Mouse (Mus musculus) ovary, postnatal 36 days (tissue): ENCODE results near the gene Atp2b4.
A peak's percentile ranks its signal among the peaks of the same experiment; 100 is the strongest.

Experiments used
- DNase-seq: peaks from one replicate; pipeline ENCODE4 v3.0.0; 2022; ENCODE audit warnings: low spot score, mixed read lengths

Atp2b4 gene

DNA sequence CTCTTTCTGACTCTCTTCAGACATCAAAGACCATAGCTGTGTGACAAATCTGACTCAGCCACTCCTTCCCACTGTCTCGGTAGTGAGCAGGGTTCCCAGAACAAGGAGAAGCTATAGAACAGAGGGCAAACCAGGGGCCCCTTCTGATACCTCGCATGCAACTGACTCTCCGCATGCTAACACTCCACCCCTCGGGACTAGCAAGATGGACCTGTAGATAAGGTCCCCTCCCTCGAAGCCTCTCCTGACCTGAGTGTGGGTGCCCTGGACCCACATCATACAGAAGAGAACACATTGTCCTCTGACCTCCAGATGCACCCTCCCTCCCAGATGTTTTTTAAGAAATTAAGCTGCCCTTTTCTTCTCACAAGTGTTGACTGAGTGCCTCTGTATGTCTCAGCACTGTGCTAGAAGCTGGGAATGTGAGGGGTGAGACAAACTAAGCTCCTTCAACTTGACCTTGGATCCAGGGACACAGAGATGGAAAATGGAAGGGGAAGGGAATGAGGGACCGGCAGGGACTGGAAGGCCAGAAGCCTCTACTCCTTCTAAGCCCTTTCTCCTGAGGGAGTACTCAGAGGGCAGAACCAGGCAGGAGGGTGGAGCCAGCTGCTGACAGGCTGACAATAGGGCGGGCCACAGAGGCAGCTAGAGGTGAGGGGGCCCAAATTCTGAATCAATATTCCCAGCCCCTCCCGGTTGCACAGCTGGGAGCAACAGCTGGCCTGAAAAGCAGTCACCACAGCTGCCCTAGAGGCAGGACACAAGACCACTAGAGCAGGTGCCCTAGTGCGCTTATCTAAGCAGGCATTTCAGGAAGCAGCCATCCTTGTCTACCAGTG is 2.6 kb downstream of the Atp2b4 start:
- peak; percentile 38 for DNase-seq

DNA sequence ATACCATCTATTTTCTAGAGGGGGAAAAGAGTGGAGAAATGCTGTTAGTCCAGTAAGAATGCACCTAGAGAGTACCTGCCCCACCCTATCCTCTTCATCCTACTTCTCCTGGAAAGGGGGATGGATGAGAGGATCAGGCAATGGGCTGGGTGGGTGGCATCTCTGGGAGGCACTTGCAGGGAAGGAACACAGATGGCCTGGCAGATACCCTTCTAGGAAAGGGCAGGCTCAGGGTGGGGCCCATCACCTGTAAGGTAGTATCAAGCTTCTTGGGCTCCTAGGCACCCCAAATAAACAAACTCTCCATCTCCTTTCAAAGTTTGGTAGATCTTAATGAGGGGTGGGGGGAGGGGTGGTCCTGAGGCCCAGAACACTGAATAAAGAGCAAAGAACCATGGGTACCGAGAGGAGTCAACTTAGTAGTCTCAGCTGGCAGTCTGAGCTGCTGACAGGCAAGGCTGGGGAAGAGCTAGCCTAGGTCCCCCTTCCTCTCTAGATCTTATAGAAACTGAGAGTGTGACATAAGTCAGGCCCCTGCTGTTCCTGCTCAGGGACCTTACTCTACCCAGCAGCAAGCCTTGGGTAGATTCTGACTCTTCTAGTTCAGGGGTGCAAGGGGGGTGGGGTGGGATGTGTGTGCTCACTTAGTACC is 3.4 kb downstream of the Atp2b4 start:
- DNase-seq = no peak

DNA sequence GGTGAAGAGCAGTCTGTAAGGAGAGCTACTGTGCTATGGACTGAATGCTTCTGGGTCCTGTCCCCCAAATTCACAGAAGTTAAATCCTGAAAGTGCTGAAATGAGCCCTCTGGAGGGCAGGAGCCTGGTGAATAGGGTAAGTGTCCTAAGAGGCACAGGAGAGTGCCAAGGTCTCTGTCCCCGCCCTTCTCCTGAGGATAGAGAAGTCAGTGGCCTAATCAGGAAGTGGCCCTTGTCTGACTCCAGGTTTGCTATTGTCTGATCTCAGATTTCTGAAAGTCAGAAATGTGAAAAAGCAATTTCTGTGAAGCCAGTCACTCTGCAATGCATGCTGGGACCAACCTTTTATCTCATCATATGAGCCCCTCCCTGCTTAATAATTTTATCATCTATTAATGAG is 7.2 kb downstream of the Atp2b4 start:
- DNase-seq = no peak

DNA sequence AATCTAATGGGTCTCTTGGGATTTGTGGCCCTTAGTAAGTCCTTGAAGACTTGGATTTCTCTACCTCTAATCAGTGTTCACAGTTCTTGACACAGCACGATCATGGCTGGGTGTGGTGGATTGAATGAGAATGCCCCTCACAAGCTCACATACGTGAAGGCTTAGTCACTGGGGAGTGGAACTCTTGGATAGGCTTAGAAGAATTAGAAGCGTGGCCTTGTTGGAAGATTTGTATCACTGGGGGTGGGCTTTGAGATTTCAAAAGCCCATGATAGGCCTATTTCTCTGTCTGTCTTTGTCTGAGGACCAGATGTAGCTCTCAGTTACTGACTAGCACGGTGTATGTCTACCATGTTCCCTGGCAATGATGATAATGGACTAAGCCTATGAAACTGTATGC is 10.8 kb downstream of the Atp2b4 start:
- no peak for DNase-seq

DNA sequence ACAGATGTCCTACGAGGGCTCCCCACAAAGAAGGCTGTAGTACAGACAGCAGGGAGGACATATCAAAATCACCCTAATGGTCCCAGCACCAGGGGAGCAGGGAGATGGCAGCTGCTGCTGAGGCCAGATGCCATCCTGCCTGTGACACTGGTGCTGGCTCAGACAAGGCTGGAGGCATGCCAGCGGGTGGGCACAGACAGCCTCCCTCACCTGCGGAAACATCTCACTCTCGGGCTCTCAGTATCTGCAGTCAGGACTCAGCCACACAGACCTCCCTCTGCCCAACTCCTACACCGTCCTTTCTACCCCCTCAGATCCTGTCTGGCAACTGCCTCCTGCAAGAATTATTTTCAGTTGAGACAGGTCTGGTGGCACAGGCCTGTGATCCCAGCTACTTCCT is 12.0 kb downstream of the Atp2b4 start:
- DNase-seq = no peak

DNA sequence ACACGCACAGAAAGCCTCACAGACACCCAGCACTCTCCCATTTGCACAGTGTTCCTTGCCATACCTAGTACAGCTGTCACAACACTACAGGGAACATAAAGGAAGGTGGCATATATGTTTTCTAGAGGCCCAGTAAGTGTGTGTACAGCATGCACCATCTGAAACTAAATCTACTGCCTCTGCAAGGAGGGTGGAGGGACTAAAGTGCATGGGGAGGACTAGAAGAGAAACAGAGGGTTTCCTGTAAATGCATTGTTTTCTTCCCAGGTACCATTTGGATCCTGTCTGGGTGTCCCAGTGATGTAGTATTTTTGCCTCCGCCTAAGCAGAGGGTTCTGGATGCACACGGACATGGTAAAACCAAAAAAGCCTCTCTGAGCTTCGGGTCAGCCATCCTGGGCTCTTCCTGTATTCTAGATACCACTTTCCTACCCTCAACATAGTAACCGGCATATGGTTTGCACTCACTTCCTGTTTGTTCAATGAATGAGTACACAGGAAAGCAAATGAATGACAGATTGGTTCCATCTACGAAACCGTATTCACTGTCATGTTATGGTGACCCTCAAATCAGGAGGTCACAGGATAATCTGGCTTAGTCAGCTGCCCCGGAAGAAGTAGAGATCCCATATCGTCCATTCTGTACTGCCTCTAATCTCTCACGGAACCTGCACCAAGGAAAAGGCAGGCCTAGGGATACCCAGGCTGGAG is 13.2 kb downstream of the Atp2b4 start:
- DNase-seq = no peak

DNA sequence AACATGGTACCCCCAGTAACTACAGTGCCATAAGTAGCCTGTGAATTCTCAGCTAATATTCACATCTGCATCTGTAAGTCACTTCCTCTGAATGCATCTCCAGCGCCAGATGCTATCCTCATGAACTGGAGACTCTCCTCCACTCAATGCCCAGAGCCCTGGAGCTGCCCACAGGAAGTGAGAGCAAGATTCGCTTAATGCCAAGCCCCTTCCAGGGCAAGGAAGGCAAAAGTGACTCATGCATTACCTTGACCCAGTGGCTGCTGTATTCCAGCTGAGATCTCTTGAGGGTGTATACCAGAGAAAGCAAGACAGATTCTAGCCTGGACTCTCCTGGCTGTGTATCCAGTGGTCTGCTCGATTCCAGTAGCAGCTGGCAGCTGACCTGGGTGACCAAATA is 16.2 kb downstream of the Atp2b4 start:
- DNase-seq = no peak

DNA sequence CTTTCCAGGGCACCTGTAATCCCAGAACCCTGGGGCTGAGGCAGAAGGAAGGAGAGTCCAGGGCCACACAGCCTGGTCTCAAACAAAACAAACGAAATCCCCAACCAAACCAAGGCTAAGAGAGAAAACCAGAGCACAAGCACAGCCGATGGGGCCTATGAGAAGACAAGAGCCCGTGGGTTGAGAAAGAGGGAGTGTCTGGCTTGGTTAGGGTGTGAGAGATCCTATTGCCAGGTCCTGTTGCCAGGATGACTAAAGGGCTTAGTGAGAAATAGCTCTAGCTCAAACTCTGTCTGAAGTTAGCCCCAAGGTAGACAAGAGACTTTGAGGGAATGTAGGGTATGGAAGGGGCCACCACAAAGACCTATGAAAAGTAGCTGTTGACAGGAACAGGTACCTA is 19.3 kb downstream of the Atp2b4 start:
- DNase-seq = no peak

DNA sequence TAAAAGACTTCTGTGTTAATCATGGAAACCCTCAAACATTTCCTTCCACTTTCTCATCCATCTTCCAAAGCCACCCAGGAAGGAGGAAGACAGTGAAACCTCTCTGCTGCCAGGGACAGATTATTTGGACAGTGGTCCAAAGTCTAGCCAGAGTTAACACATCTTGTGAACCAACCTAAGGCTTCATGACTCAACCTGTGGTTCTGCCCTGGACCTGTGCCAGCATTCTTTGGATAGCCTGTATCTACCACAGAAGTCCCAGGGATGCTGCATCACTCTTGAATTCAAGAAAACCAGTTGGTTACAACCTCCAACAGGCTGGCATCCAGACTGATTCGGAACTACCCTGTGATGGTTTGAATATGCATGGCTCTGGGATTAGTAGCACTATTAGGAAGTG is 21.8 kb downstream of the Atp2b4 start:
- DNase-seq = no peak

DNA sequence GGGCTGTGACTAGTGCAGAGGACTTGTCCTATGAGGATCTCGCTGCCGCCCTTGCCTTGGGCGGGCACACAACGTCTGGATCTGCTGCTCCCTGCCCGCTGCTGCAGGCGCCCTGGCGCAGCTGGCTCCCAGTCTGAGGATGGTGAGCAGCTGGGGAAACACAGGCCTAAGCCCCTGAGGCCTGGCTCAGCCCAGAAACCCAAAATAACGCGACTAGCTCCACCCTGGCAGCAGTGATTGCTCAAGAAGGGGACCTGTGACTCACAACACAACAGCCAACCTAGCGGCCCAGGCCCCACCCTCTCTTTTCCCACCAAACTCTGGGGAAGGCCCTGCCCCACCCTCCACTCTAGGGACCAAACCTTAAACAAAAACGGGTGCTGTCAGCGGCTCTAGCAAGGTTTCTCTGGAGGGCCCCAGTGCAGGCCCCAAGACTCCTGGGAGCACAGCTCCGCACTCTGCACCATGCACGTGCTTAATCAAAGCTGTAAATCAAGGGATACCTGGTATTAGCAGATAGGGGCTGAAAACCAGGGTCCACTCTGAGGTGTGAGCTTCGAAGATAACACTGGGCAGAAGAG is 23.1 kb downstream of the Atp2b4 start:
- DNase-seq = no peak

DNA sequence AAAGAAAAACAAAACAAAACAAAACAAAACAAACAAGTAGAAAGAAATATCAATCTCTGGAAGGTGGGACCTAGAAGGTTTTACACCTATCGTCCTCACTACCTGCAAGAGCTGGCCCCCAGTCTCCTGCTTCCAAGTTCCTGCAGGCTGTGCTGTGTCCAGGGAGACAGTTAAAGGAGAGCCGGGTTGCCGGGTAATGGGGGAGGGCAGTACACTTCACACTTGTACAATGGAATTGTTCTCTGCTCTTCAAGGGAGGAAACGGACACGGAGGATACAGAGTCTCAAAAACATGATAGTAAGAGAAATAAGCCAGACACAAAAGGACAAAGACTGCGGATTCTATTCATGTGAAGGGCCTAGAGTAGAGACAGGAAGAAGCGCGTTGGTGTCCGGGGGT is 28.3 kb downstream of the Atp2b4 start:
- DNase-seq = no peak

DNA sequence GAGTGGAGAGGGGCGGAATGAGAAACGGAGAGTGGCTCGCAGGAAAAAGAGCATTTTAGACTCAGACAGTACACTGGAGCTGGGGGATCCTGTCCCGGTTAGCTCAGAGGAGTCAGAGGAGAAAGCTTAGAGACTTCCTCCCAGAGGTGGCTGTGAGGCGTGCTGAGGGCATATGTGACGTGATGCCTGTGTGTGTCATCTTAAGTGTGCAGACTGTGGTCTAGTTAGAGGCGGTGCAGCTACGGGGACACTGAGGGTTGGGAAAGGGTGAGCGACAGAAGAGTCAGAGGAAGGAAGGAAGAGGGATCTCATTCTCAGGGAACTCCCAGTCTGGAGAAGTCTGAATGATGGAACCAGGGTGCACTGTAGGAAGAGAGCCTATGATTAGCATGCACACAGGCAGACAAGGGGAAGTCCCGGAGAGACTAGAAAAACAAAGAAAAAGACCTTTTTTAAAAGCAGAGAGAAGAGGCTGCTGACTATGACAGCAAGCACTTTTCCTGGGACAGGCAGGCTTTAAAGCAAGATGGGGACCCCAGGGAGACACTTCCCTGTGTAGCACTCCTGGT is 28.9 kb downstream of the Atp2b4 start:
- DNase-seq = no peak

DNA sequence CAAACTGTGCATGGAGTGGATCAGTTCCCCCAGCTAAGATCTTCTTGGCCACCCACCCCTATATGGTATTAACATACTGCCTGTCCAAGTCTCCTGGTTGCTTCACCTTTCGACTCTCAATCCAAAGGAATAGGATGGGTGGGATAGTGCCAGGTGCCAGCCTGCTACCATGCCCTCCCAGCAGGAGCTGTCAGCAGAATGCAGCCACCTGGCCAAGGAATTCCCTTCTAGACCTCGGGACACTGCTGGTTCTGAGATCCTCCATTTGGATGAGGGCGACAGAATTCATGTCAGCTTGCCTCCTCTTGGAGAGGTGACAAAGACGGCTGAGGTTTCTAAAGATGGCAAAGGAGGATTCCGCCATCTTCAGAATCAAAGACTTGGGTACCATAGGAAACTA is 32.8 kb downstream of the Atp2b4 start:
- DNase-seq = no peak

DNA sequence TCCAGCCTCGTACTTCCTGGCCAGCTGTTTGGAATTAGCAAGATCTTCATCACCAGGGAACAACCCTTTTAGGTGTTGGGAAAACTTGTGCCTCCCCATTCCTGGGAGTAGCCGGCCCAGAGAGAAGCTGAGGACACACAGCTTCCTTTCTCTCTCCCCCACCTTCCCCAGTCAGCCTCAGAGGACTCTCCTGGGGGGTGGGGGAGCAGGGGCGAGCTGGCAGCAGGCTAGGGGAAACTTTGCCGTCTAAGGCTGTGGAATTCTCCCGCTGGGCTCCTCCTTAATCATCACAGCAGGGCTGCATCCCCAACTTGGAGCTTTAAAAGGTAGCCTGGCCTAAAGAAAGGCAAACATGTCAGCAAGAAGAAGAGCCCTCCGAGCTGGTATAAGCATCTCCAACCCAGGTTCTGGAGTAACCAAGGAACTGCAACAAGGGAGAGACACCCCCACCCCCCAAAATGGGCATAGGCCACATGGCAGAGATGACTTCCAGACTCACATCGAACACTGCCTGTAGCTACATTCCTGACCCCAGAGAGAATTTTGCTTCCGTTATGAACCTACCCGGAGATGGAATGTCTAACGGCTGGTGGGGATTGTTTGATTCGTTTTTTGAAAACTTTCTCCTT is 33.8 kb downstream of the Atp2b4 start:
- no peak for DNase-seq

DNA sequence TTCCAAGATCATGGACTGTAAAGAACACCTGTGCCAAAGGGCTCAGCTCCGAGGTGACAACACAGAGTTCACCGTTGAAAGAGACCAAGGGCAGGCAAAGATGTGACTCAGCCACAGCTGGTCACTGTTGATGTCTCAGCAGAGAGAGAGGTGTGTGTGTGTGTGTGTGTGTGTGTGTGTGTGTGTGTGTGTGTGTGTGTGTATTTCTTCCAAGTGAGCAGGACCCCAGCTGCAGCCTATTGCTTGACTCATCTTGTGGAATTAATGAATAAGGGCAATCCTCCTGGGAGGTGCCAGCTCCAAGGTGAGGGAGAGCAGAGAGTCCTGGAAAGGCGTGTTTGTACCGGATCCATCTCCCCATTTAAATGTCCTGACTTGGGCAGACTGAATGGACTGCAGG is 35.5 kb downstream of the Atp2b4 start:
- no peak for DNase-seq

DNA sequence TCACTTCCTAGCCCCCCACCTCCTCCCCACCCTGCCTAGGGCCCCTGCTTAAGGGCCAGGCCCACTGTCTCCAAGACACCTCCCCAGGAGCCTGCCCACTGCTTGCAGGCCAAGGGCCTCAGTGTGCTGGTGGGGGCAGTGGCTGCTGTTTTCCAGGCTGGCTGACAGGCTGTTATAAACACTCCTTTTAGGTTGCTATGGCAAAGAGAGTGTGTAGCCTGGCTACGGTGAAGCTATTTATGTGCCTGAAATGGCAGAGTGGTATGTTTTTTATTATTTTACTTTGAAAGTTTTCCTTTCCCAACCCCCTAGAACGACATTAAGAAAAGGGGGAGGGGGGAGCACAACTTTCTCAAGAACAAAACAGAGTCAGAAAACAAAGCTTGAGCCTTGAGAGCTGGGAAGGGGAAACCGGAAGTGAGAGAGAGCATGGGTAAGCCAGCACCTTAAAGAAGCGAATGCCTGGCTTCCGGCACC is 37.9 kb downstream of the Atp2b4 start:
- DNase-seq = peak; percentile 23

DNA sequence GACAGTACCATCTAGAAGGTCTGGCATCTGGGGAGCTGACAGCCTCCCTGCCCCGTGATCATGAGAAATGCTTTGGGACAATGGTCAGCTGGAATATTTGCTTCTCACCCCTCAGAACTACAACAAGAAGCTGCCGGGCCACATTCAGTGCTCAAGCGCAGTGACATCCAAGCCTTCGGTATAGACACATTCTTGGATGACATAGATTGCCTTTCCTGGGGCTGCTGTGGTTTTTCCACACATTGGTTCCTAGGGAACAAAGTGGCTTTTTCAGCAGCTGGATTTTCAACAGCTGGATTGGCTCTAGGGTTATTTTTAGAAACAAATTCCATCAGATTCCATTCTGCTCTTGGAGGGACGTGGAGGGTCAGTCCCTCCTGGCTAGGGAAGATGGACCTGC is 39.6 kb downstream of the Atp2b4 start:
- DNase-seq = no peak

DNA sequence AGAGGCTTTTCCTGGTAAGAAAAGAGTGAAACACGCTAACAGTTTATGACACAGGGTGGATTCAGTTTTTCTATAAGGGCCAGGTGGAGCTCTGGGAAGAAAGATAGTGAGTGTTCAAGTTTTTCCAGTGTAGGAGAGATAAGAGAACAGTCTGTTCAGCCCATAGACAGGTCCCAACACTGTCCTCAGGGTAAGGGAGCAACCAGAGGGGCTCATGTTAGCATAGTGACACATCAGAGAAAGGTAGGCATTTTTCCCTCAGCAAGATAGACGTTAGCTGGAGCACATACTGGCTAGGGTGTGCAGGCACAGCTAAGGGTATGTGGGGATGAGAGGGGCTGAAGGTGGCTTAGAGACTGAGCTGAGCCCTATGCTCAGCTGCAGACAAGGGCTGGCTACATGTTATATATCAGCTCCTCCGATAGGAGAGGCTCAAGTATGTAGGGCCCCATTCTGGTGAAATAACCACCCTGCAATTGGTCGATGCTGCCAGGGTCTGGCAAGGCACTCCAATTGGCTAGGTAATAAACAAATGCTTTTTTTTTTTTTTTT is 46.4 kb downstream of the Atp2b4 start:
- no peak for DNase-seq

DNA sequence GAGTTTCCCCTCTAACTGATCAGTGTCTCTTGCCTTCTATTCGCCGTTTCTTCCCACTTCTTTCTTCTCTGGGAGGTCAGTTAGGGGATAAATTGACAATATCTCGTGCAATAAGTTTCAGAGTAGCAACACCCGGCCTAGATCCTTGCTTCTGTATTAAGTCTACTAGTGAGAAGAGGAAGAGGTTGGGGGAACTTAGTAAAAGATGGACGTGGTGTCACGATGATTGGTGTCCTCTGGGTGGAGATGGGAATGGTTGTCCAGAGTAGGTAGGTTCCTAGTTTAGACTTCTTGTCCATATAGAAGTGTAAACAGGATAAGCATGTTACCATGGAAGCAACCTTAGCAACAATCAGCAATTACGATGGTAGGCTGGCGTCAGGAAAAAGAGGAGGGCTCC is 47.5 kb downstream of the Atp2b4 start:
- no peak for DNase-seq

DNA sequence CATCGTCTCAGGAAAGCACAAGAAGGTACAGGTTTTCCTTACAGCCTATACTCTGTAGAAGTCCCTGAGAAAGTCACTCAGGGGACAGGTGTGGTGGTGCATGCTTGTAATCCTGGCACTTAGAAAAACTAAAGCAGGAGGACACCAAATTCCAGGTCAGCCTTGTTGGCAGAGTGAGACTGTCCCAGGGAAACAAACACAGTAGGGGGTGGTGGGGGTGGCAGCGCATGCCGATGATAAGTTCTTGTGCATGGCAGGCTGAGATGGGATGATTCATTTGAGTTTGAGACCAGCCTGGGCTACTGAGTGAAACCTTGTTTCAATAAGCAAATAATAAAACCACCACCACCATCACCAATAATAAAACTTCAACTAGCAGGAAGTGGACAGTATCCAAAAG is 49.2 kb downstream of the Atp2b4 start:
- no peak for DNase-seq

DNA sequence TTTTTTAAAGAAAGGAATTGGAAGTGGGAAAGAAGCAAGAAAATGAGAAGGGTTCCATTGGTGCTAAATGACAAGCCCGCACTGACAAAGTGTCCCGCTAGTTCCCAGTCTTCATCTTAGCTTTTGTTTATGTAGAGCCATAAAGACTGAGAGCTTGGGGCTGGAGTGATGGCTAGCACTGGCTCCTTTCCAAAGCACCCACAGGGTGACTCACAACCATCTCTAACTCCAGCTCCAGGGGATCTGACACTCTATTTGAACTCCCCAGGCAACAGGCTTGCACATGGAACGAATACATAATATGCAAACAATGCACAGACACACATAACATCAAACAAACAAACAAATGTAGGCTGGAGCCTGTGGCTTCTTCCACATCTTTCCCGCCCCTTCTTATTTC is 50.9 kb downstream of the Atp2b4 start:
- no peak for DNase-seq

DNA sequence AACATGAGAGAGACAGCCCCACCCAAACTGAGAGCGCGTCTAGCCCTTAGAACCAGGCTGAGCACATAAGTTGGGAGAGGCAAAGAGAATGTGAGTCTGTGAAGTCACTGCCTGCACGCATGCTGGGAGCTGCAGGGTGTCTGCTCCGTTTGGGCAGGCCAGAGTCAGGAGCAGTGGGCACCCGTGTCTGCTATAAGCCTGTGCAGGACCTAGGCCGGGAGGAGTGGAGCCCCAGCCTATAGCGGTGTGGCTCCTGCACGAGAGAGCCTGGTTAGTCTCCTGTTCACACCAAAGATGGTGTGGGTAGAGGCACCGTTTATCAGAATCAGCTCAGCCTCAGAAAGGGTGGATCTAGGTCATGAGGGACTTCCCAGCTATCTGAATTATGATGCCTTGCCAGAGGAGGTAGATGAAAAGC is 55.8 kb downstream of the Atp2b4 start:
- DNase-seq = peak; percentile 16
